Mouse (Mus musculus) ES-CJ7 (cell line): ENCODE results near the gene Snrnp70.
"Not testable (repeated sequence)": the region's sequence is repeated elsewhere in the genome, so short reads cannot be mapped to it uniquely, and the experiment has no call there.

Experiments used
- DNase-seq: peaks from one replicate; pipeline ENCODE4 v3.0.0; 2011; ENCODE audit warnings: low read depth, low spot score

The Snrnp70 gene

GRCm38 (mm10) chr7:45409497-45410163, 14.1 kb upstream of the Snrnp70 start:
- no peak for DNase-seq

GRCm38 (mm10) chr7:45408949-45409348, 13.4 kb upstream of the Snrnp70 start:
- DNase-seq: no peak

GRCm38 (mm10) chr7:45408351-45408750, 12.8 kb upstream of the Snrnp70 start:
- no peak for DNase-seq

GRCm38 (mm10) chr7:45407836-45408235, 12.3 kb upstream of the Snrnp70 start:
- no peak for DNase-seq

GRCm38 (mm10) chr7:45406157-45407156, 10.9 kb upstream of the Snrnp70 start:
- DNase-seq: peak; percentile 48

- peak; percentile 66 for DNase-seq
These were observed 9.8 kb upstream of the Snrnp70 start, which contains the start of gene Kcna7 for GRCm38 (mm10) chr7:45405091-45406075. TSS of gene Kcna7 (plus strand) at chr7:45405653.

GRCm38 (mm10) chr7:45403532-45404261, 8.2 kb upstream of the Snrnp70 start:
- DNase-seq: peak; percentile 94

GRCm38 (mm10) chr7:45401521-45402085, 6.1 kb upstream of the Snrnp70 start:
- no peak for DNase-seq

- no peak for DNase-seq
These were observed 1.2 kb upstream of the Snrnp70 start for GRCm38 (mm10) chr7:45396787-45397186.

GRCm38 (mm10) chr7:45396337-45396775, 814 bp upstream of the Snrnp70 start:
- not testable (repeated sequence) for DNase-seq

- peak; percentile 91 for DNase-seq
These were observed 407 bp downstream of the Snrnp70 start for GRCm38 (mm10) chr7:45395129-45395541.

- DNase-seq: peak; percentile 68
These were observed 9.5 kb downstream of the Snrnp70 start for GRCm38 (mm10) chr7:45386077-45386476.

GRCm38 (mm10) chr7:45376057-45376456, 19.5 kb downstream of the Snrnp70 start:
- DNase-seq: no peak

- DNase-seq: no peak
These were observed 20.9 kb downstream of the Snrnp70 start for GRCm38 (mm10) chr7:45374620-45375019.

- no peak for DNase-seq
These were observed 23.2 kb downstream of the Snrnp70 start for GRCm38 (mm10) chr7:45372371-45372770.

GRCm38 (mm10) chr7:45370475-45371311, 24.8 kb downstream of the Snrnp70 start, which contains the start of gene Lin7b:
TSS of gene Lin7b (minus strand) at chr7:45370583.
- peak; percentile 96 for DNase-seq

- DNase-seq: no peak
These were observed 25.6 kb downstream of the Snrnp70 start for GRCm38 (mm10) chr7:45369836-45370474.

- DNase-seq: no peak
These were observed 26.4 kb downstream of the Snrnp70 start for GRCm38 (mm10) chr7:45369022-45369745.
